Mouse (Mus musculus) testis, postnatal 10 days (tissue): ENCODE measurements around the gene Olfr675.
"Not testable (repeated sequence)": the region's sequence is repeated elsewhere in the genome, so short reads cannot be mapped to it uniquely, and the experiment has no call there.

Experiments used
- DNase-seq: peaks from one replicate; pipeline ENCODE4 v3.0.0; 2021; ENCODE audit warnings: low spot score

Gene Olfr675

DNA sequence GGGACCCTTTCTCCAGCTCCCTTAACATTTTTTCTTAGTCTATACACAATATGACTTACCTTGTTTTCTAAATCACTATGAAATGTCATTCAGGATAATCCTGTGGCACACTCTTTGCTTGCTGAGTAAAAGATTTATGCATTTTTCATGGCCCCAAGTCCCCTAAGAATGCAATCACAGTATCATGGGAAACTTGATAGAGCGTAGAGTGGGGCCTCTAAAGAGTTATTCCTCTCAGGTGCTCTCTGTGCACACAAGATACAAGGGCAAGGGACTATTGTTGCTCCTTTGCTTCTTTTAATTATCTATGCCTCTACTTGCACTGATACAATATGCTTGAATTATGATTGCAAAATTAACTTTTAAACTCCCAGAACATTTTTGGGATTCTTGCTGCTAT, at the start of gene Olfr675:
Gene Olfr675 (minus strand): TSS at position 101 of the 400 bp plus-strand sequence.
- DNase-seq: no peak

DNA sequence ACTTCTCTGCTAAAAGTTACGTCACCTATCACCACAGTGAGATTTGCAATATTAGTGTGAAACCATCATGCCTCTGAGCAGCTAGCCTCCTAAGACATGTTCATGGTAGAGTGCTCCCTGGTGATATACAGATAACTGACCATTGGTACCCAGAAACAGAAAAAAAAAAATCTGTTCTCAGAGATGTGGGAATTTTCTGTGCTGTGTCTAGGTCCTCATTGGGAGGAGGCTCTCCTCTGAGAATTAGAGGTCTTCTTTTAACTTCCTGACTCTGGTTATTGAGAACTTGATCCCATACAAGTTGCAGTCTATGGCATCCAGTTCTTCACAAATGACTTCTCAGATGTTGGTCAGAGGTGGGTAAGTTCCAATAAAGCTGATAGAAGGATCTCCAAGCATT, 35.9 kb upstream of the Olfr675 start, which contains the start of gene Olfr678:
Gene Olfr678 (plus strand): TSS at position 301 of the 400 bp plus-strand sequence.
- DNase-seq: no peak

DNA sequence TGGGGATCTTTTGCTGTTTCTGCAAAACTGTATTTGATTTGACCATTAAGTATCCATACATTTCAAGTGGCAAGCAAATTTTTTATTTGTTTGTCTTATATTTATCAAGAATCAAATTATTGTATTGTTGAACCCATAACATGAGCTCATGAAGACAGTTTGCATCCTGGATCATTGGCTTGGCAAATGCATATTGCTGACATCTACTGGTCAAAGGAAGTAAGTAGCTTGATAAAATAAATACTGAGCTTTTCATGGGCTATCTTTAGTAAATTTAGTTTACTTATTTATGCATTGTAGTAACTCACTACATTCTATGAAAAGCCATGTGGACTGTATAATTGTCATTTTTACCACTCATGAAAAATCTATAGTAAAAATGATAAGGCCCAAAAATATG, 30.7 kb upstream of the Olfr675 start:
- DNase-seq: no peak

DNA sequence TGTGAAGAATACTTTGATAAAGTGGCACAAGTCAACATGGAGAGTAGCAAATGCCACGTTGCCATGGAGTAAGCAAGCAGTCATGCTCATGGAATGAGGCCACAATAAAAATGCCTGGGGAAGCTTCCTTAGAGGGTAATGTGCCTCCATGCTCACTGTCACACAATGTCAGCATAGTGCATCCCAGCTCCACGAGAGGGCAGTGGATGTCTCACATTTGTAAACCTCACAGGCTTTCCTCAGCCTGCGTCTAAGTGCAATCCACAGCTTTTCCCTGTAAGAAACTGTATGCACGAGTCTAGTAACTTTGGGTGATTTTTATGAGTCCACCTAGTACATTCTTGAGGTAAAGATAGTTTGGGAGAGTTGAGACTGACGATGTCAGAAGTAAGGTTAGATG, 5.6 kb upstream of the Olfr675 start:
- DNase-seq: not testable (repeated sequence)

- DNase-seq: no peak
Measured at GRCm38 (mm10) chr7:105032398-105032797, 4.1 kb upstream of the Olfr675 start, which contains the start of gene Olfr676. Olfr676 (plus strand) TSS chr7:105032698.

DNA sequence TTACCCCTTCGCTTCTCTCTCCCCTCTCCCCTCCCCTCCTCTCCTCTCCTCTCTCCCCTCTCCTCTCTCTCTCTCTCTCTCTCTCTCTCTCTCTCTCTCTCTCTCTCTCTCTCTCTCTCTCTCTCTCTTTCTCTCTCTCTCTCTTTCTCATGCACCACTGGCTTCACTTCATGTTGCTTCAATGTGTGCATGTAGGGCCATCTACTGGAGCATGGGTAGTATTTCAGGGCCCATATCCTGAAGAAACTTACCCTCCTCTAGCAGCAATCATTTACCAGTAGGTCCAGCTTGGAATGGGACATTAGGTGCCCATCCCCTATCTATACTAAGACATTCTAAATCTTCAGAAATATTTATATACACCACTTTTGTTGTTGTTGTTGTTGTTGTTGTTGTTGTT, 5.7 kb downstream of the Olfr675 start:
- DNase-seq: no peak

DNA sequence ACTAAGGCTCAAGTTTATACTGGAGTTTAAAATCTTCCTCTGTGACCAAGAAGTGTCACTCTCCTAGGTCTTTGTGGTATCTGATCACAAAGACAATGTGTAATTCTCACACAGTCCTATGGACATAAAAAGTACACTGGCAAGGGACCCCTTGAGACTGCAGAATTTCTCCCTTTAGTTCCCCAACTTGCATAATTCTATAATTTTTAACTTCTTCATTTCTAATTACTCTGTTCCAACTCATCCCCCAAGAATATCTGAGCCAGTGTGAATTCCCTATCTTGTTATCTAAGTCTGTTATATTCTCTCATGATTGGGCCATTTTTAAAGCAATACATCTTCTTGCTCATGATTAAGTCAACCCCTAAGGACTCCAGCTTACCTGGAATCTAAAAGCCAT, 26.3 kb downstream of the Olfr675 start, which contains the start of gene Olfr672:
Gene Olfr672 (minus strand): TSS at position 101 of the 400 bp plus-strand sequence.
- DNase-seq: no peak

DNA sequence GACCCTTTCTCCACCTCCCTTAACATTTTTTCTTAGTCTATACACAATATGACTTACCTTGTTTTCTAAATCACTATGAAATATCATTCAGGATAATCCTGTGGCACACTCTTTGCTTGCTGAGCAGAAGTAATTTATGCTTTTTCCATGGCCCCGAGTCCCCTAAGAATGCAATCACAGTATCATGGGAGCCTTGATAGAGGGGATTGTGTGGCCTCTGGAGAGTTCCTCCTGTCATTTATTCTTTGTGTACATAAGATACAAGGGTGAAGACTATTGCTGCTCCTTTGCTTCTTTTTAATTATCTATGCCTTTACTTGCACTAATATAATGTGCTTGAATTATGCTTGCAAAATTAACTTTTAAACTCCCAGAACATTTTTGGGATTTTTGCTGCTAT, 49.2 kb downstream of the Olfr675 start, which contains the start of gene Olfr671:
Gene Olfr671 (minus strand): TSS at position 101 of the 400 bp plus-strand sequence.
- DNase-seq: no peak

DNA sequence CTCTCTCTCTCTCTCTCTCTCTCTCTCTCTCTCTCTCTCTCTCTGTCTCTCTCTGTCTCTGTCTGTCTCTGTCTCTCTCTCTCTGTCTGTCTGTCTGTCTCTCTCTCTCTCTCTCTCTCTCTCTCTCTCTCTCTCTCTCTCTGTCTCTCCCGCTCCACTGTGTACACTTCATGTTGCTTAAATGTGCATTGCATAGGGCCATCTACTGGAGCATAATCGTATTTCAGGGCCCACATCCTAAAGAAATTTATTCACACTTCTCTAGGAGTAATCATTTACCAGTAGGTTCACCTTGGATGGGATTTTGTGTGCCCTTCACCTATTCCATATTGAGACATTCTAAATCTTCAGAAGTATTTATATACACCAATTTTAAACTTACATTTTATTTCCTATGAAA, 55.8 kb downstream of the Olfr675 start:
- DNase-seq: not testable (repeated sequence)
